Mouse (Mus musculus) spleen, postnatal 14 days (tissue): ENCODE measurements at regions not wholly inside any gene's neighbourhood (a gene's known extent, or its start where the extent isn't known, plus 50 kb on each side); places are given as distances from the start of the nearest gene placed in this dataset.

Experiments
- DNase-seq, 2 experiments: peaks; one replicate each; pipeline ENCODE4 v3.0.0; 2021 to 2022; ENCODE audit warnings: low spot score in 2 of 2

- no peak for DNase-seq
Measured at GRCm38 (mm10) chr9:61707296-61707695, 207.0 kb downstream of the Rplp1 start.

DNA sequence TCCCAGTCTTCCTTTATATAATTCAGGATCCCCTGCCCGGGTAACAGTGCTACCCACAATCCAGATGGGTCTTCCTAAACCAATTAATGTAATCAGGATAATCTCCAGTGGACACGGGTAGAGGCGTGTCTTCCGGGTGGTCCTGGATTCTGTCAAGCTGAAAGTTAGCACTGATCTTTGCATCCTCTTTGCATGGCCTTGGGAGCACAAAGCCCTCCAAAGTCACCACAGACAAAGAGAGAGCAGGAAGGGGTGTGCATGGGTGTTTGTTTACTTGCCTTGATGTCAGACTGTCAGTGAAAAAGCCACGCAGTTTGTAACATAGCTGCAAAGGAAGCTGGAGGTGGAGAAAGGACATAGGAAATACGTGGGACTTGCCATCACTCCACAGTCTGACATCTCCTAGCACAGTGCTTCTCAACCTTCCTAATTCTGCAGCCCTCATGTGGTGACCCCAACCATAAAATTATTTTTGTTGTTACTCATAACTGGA is 208.0 kb downstream of the Rplp1 start:
- no peak for DNase-seq

DNA sequence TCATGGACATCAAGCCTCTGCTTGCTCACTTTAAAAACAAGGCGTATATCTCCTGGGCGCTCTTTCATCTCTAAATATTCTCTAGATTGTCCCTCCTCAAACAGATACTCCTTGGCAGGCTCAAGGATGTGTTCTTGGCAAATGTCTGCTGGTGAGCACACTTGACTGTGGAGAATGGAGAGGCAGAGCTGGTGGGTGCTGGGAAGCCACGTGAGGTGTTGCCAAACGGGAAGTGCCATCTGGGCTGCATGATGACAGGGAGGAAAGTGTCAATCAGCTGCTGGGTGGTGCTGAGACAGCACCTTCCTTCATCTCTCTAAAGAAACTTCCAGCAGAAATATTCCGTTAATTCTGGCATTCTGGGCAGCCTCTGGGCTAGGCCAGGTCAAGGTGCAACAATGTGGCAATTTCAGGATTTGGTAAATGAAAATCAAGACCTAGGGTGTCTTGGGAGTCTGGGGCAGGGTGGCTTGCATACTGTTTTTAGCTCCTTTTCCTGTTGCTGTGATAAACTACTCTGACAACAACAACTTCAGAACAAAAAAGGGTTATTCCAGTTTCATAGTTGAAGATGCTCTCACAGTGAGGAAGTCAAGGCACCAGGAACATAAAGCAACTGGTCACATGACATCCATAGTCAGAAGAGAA is 208.6 kb downstream of the Rplp1 start:
- DNase-seq = no peak

GRCm38 (mm10) chr9:61703301-61703700 is 211.0 kb downstream of the Rplp1 start:
- DNase-seq = no peak

GRCm38 (mm10) chr9:61702280-61702966 is 211.9 kb downstream of the Rplp1 start:
- peak; percentile 14 to 27 for DNase-seq

DNA sequence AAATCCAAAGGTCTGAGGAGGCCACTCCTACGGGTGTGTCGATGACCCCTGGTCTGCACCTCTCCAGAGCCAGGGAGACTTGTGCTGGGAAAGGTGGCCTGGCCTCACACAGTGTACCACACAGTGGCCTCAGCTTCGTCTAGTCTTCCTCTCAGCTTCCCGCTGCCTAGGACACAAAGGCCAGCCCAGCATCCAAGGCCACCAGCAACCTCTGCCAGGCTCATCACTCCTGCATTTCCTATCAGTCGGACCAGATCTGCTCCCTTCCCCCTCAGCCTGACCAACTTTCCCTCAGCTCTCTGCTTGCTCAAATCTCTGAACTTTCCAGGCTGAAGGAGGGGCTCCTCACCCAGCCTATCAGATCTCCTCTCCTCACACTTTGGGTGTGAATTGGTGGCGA is 213.8 kb downstream of the Rplp1 start:
- DNase-seq = no peak

GRCm38 (mm10) chr9:61699618-61700017 is 214.7 kb downstream of the Rplp1 start:
- no peak for DNase-seq

GRCm38 (mm10) chr9:61697959-61698358 is 216.4 kb downstream of the Rplp1 start:
- peak; percentile 51 to 71 for DNase-seq

DNA sequence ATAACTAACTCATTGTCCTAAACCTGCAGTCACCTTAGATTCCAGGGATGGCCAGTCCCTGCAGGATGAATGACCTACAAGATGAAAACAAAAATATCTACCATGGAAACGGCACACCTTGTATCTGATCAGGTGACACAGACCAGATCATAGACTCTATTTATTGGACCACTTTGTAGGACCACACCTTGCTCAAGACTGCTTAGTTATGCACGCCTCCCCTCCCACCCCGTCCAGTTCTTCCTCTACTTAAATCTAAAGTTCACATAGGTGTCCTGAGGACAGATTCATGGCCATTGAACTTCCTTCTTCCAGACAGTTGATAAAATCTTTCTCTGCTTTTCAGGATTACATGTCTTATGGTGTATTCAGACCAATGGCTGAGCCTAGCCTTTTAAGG is 217.5 kb downstream of the Rplp1 start:
- no peak for DNase-seq

DNA sequence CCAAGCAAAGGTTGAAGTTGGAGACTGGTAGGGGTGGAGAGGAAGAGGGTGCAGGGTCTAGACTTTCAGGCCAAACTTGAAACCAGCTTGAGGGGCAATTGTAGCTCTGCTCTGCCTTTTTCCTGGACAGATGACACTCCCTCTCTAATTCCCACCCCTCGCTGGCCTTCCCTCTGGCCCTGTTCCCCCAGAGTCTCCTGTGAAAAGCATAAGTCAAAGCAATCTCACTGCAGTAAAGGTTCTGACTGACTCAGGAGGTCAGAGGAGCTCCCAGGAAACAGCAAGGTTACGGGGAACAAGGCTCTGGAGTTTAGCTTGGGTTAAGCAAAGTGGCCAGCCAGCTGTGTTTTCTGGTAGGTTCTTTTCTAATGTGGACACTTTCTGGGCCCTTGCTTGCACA is 218.5 kb downstream of the Rplp1 start:
- DNase-seq = no peak

- DNase-seq = no peak
Measured at GRCm38 (mm10) chr9:61695381-61695791, 219.0 kb downstream of the Rplp1 start.

GRCm38 (mm10) chr9:61694206-61694605 is 220.1 kb downstream of the Rplp1 start:
- no peak for DNase-seq

DNA sequence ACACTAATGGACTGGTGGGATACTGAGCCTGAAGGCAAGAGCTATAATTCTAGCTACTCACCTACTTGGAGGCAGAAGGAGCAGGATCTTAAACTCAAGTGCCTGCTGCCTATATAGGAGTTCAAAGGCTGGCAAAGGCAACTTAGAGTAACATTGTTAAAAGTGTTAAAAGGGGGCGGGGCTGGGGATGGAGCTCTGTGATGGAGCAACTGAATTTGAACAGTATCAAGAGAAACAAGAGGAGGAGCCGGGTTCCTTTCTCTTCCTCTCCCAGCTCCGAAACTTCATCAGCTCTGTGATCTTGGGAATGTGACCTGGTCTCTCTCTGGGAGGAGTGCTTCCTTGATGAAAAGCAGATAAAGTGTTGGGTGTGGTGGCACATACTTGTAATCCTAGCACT is 223.6 kb downstream of the Rplp1 start:
- no peak for DNase-seq

DNA sequence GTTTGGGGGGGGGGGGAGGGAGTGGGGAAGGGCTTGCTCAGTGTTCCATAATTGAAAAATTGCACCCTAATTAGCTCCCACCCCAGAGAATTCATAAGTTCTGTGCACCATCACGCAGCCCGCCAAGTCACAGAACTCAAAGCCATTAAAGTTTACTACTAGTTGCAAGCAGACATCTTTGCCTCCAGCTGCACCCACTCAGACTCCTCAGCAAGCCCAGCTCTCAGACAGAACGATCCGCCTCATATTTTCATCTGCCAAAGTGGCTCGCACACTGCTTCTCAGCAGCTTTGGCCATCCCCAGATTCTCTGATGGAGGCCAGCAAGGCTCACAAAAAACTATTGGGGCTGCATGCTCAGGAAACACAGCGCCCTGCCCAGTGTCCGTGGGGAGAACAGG is 224.4 kb downstream of the Rplp1 start:
- DNase-seq = no peak

DNA sequence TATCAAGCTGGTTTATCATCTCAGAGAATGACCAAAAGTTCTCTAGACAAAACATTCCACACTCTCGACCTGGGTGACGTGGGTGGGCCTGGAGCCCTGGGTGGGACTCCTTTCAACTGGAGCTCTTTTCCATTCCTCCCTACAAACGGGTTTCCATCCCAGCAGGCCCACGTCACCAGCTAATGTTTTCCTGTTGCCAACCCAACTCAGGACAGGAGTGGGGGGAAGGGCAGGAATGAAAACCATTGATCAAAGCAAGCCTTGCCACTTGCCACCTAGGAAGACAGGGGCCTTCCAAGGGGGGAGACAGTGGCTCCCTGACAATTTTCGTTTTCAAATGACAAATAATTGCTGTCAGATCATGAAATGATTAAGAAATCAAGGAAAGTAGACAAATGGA is 224.8 kb downstream of the Rplp1 start:
- no peak for DNase-seq

DNA sequence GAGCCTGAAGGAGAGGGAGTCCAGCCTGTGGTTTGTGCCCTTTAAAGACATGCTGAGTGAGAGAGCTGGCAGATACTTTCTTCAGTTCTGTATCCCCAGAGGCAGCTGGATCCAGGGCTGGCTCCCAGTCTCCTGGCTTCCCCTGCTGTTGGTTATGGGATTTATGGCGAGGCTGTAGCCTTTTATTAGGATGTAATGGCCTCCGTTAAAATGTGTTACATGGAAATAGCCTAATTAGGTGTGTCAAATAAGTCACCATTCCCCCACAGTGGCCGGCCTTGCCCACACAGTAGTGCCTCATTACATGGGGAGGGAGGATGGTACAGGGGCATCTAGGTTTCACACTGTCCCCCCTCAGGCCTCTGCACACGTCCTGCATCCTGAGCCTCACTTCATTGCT is 230.8 kb downstream of the Rplp1 start:
- no peak for DNase-seq

DNA sequence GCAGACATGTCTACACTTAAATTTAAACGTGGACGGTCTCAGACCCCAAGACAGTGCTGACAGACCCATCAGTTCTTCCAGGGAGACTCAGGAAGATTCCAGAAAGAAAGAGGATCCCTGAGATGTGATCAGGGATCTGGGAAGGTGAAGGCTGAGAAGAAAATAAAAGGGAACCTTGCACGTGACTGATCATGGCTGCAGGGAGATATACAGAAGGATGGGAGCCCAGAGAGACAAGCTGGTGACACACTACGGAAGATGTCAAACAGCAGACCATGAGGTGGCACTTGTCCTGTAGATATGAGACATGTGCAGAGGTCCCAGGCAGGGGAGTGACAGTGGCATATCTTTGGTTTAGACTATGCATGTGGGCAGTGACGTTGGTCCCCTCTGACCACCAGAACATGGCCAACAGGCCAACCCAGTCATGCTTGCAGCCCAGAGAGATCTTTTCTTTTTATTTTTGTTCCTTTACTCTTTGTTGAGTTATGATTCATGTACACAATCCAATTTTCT is 231.5 kb downstream of the Rplp1 start:
- no peak for DNase-seq

DNA sequence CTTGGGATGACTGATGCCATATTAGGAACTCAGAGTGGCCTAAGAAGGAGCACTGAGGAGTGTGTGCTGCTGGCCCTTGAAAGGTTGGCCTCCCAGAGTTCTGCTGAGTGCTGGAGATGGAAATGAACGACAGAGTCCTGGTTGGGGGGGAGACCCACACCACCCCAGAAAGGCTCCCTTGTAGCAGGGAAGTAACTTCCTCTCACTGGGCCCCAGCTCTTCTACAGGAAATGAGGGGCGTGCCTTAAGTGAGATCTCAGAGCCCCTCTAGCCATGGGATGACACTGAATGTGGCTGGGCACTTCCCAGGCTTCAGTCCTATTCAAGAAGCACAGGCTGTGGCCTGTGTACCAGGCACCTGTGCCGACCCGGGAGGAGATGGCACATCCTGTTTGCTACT is 232.0 kb downstream of the Rplp1 start:
- no peak for DNase-seq

DNA sequence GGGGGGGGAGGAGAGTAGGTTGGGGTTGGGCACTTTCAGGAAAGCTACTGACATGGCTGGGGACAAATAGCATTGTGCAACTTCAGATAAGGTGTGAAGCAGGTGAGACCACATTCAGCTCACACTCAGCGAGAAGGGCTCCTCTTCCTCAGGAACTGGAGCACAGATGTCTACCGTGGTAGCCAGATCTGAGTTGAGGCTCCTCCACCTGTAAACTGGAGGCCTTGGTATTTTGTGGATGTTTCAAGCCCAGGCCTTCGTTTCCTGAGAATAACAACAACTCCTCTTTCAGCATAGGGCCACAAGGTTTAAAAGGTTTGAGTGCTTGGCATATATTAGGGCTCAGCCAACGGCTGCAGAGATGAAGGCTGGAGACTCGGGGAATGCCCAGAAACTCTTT is 232.9 kb downstream of the Rplp1 start:
- no peak for DNase-seq

- DNase-seq = no peak
Measured at GRCm38 (mm10) chr9:61680911-61681311, 233.4 kb downstream of the Rplp1 start.

DNA sequence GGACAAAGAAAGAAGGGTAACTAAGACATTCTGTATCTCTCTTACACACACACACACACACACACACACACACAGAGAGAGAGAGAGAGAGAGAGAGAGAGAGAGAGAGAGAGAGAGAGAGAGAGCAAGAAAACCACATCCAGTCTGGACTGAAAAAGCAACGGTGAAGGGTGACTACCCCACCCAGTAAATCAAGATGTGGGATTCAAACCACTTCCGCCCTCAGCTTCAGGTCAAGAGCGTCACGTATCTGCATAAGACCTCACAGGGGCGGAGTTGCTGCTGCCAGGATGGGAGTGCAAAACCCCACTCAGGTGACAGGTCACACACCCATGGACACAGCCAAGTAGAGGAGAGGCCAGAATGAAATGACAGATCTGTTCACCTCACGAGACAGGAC is 234.7 kb downstream of the Rplp1 start:
- peak in 1 of 2 experiments; percentile 25 for DNase-seq

GRCm38 (mm10) chr9:61677603-61678002 is 236.7 kb downstream of the Rplp1 start:
- no peak for DNase-seq

DNA sequence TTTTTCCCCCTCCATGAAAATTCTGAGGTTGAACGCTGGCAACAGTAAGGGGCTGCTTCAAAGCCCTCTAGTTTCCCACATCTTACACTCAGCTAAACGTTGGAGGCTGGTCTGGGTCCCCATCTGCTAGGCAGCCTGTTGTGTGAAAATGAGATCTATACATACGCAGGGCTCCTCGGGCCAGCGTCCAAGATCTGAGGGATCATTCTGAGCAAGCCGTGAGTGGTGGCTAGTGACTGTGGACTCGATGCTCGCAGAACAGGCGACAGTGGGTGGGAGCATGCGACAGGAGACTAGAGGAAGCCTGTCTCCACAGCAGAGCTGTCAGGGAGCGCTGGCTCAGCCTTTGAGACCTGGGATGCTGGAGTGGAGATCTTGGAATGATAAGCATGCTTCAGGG is 237.3 kb downstream of the Rplp1 start:
- no peak for DNase-seq
